Mouse (Mus musculus): ENCODE measurements around the gene Ammecr1.

Gene Ammecr1

GRCm38 (mm10) chrX:142966008-142966966 is at the start of gene Ammecr1:
Ammecr1 (minus strand) TSS chrX:142966728.
- peak; percentile 33 to 55 for DNase-seq (ENCODE audit: low spot score in 2 of 2)

- DNase-seq (ENCODE audit: low spot score in 2 of 2), result no peak
Observed at GRCm38 (mm10) chrX:143014118-143014517, 47.6 kb upstream of the Ammecr1 start.

GRCm38 (mm10) chrX:143012334-143012733 is 45.8 kb upstream of the Ammecr1 start:
- DNase-seq (ENCODE audit: low spot score in 2 of 2), result no peak

GRCm38 (mm10) chrX:143011865-143012264 is 45.3 kb upstream of the Ammecr1 start:
- DNase-seq (ENCODE audit: low spot score in 2 of 2), result no peak

GRCm38 (mm10) chrX:143004131-143004846 is 37.8 kb upstream of the Ammecr1 start:
- no peak for DNase-seq (ENCODE audit: low spot score in 2 of 2)

GRCm38 (mm10) chrX:142997214-142997613 is 30.7 kb upstream of the Ammecr1 start:
- DNase-seq (ENCODE audit: low spot score in 2 of 2), result no peak

GRCm38 (mm10) chrX:142994514-142994913 is 28.0 kb upstream of the Ammecr1 start:
- DNase-seq (ENCODE audit: low spot score in 2 of 2), result no peak

- DNase-seq (ENCODE audit: low spot score in 2 of 2), result no peak
Observed at GRCm38 (mm10) chrX:142984170-142984569, 17.6 kb upstream of the Ammecr1 start.

GRCm38 (mm10) chrX:142983638-142984037 is 17.1 kb upstream of the Ammecr1 start:
- DNase-seq (ENCODE audit: low spot score in 2 of 2), result no peak

GRCm38 (mm10) chrX:142981530-142982130 is 15.1 kb upstream of the Ammecr1 start:
- no peak for DNase-seq (ENCODE audit: low spot score in 2 of 2)

- no peak for DNase-seq (ENCODE audit: low spot score in 2 of 2)
Observed at GRCm38 (mm10) chrX:142980855-142981529, 14.5 kb upstream of the Ammecr1 start.

- DNase-seq (ENCODE audit: low spot score in 2 of 2), result no peak
Observed at GRCm38 (mm10) chrX:142979224-142979623, 12.7 kb upstream of the Ammecr1 start.

- DNase-seq (ENCODE audit: low spot score in 2 of 2), result no peak
Observed at GRCm38 (mm10) chrX:142972443-142972970, 6.0 kb upstream of the Ammecr1 start.

- no peak for DNase-seq (ENCODE audit: low spot score in 2 of 2)
Observed at GRCm38 (mm10) chrX:142971759-142972158, 5.2 kb upstream of the Ammecr1 start.

GRCm38 (mm10) chrX:142967067-142967466 is 539 bp upstream of the Ammecr1 start:
- DNase-seq (ENCODE audit: low spot score in 2 of 2), result no peak

- peak in 1 of 2 experiments; percentile 7 for DNase-seq (ENCODE audit: low spot score in 2 of 2)
Observed at GRCm38 (mm10) chrX:142965236-142966007, 1.1 kb downstream of the Ammecr1 start.

- DNase-seq (ENCODE audit: low spot score in 2 of 2), result no peak
Observed at GRCm38 (mm10) chrX:142960434-142960833, 6.1 kb downstream of the Ammecr1 start.

- no peak for DNase-seq (ENCODE audit: low spot score in 2 of 2)
Observed at GRCm38 (mm10) chrX:142959674-142960307, 6.7 kb downstream of the Ammecr1 start.

- no peak for DNase-seq (ENCODE audit: low spot score in 2 of 2)
Observed at GRCm38 (mm10) chrX:142928430-142928829, 38.1 kb downstream of the Ammecr1 start.

- no peak for DNase-seq (ENCODE audit: low spot score in 2 of 2)
Observed at GRCm38 (mm10) chrX:142917394-142917793, 49.1 kb downstream of the Ammecr1 start.

Measured in frontal cortex, postnatal 14 days (tissue).